Mouse (Mus musculus): ENCODE data around the gene Tldc2. TPM values are rescaled to one million over a fixed set of nuclear protein-coding genes. Genes with fewer than 3 reads are reported as not detected.

Tldc2 gene
- polyA plus RNA-seq, 1 experiment: not detected

DNA sequence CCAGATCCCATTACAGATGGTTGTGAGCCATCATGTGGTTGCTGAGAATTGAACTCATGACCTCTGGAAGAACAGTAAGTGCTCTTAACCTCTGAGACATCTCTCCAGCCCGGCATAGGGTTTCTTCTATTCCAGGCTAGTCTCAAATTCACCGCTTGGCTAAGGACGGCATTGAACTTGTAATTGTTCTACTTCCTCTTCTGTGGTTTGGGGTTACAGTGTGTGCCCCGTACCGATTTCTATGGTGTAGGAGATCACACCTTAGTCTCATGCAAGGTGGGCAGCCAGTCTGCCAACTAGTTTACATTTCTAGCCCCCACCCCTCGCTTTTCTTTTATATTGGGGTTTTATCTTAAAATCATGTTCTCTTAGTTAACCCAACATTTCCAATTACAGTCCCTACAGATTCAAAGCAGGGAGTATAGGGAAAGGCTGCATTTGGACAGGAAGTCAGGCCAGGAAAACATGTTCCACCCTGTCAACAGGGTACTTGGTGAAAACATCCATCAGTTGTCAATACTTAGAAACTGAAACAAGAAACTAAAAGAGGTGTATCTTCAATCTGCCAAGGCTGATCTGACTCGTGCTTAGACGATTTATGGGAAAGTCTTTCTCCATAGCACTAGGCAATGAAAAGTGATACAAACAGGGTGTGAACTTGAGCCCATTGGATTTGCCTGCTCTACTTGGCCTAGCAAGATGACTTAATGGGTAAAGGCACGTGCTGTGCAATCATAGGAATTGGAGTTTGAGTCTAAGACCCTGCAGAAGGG is 51.3 kb downstream of the Tldc2 start:
- 29% methylated on average over 9 of the region's 9 CpGs for WGBS
- Histone ChIP-seq H3K27ac (ENCODE audit: control insufficient read depth, insufficient read depth, low read length) (no peak overlapping the region), H3K4me1 (replicated peaks; ENCODE audit: control insufficient read depth, insufficient read depth, low read length) (peaks cover 3% of the 10 kb centered on the region; the same call in 1 of the 2 replicates), H3K27me3 (ENCODE audit: control insufficient read depth, insufficient read depth, low read length) (no peaks in the 10 kb centered on the region; the same call in 1 of the 2 replicates), H3K4me3 (ENCODE audit: control insufficient read depth, insufficient read depth, low read length) (no peak overlapping the region), H3K36me3 (ENCODE audit: control insufficient read depth, insufficient read depth, low read length) (no peaks in the 10 kb centered on the region)
- TF ChIP-seq CTCF (IDR thresholded peaks at IDR 0.05; ENCODE audit: borderline replicate concordance, control insufficient read depth, extremely low read depth, insufficient read depth, low read length, poor library complexity) (no peak), POLR2A (IDR thresholded peaks at IDR 0.05; ENCODE audit: control insufficient read depth, extremely low read depth, insufficient read depth, low read length, poor library complexity) (no peak)
- DNase-seq: no peak

DNA sequence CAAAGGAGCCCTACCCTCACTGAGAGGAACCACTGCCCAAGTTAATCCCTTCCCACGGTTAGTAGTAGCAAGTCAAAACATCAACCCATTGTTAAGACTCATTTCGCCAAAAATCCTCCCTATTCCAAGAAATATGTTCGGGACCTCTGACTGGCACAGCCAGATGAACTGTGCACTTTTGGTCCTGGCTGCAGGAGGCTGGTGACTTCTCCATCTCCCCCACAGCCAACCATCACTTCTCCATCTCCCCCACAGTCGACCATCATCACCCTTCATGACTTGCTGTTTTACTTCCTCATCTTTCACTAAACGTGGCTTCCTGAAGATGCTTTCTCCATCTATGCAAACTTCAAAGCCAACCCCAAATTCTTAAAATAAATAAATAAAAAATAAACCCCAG is 52.0 kb downstream of the Tldc2 start:
- Histone ChIP-seq H3K27ac (ENCODE audit: control insufficient read depth, insufficient read depth, low read length) (no peak overlapping the region), H3K4me3 (ENCODE audit: control insufficient read depth, insufficient read depth, low read length) (no peak overlapping the region), H3K4me1 (replicated peaks; ENCODE audit: control insufficient read depth, insufficient read depth, low read length) (peaks cover 3% of the 10 kb centered on the region; the same call in 1 of the 2 replicates), H3K27me3 (ENCODE audit: control insufficient read depth, insufficient read depth, low read length) (no peaks in the 10 kb centered on the region; the same call in 1 of the 2 replicates), H3K36me3 (ENCODE audit: control insufficient read depth, insufficient read depth, low read length) (no peaks in the 10 kb centered on the region)
- no peak for TF ChIP-seq POLR2A (IDR thresholded peaks at IDR 0.05; ENCODE audit: control insufficient read depth, extremely low read depth, insufficient read depth, low read length, poor library complexity)
- no peak for TF ChIP-seq CTCF (IDR thresholded peaks at IDR 0.05; ENCODE audit: borderline replicate concordance, control insufficient read depth, extremely low read depth, insufficient read depth, low read length, poor library complexity)
- WGBS: 20% methylated on average over 5 of the region's 5 CpGs
- DNase-seq: no peak

DNA sequence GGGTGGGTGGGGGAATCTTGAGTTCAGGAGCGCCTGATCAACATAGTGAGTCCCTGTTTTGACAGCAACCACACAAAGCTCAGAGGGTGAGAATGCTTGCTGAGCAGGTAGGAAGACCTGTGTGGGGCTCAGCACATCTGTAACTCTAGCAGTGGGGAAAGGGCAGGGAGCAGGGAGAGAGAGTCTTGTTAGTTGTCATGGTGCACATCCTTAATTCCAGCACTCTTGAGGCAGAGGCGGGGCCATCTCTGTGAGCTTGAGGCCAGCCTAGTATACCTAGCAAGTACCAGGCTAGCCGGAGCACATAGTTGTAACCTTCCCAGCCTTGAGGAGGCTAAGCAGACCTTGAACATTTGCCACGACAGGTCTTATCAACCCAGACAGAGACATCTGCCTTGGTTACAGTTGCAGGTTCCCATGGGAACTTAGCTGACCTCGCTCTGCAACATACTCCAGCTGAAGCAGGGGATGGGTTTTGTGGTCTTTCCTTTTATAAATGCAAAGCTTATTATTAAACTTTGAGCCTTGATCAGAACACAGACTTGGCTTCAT is 52.5 kb downstream of the Tldc2 start:
- WGBS: 62% methylated on average over 5 of the region's 5 CpGs
- no peak for DNase-seq
- Histone ChIP-seq H3K4me3 (ENCODE audit: control insufficient read depth, insufficient read depth, low read length) (no peak overlapping the region), H3K27ac (ENCODE audit: control insufficient read depth, insufficient read depth, low read length) (no peak overlapping the region), H3K36me3 (ENCODE audit: control insufficient read depth, insufficient read depth, low read length) (peaks cover 5% of the 10 kb centered on the region; the same call in 1 of the 2 replicates), H3K4me1 (replicated peaks; ENCODE audit: control insufficient read depth, insufficient read depth, low read length) (peaks cover 2% of the 10 kb centered on the region; the same call in 1 of the 2 replicates), H3K27me3 (ENCODE audit: control insufficient read depth, insufficient read depth, low read length) (no peaks in the 10 kb centered on the region; the same call in 1 of the 2 replicates)
- TF ChIP-seq POLR2A (IDR thresholded peaks at IDR 0.05; ENCODE audit: control insufficient read depth, extremely low read depth, insufficient read depth, low read length, poor library complexity) (no peak), CTCF (IDR thresholded peaks at IDR 0.05; ENCODE audit: borderline replicate concordance, control insufficient read depth, extremely low read depth, insufficient read depth, low read length, poor library complexity) (no peak)

DNA sequence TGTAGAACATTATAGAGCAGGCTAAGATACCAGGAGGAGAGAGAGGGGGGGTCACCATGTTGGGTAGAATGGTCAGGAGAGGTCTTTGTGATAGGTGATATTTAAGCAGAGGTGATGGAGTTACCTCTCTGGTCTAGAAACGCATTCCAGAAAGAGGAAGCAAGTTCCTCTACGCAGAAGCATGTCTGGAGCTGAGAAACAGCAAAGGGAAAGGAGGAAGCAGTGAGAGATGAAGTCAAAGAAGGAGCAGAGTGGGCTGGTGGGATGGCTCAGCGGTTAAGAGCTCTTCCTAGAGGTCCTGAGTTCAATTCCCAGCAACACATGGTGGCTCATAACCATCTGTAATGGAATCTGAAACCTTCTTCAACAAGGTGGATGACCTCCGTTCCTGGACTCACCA is 55.1 kb downstream of the Tldc2 start:
- 63% methylated on average over 4 of the region's 4 CpGs for WGBS
- TF ChIP-seq POLR2A (IDR thresholded peaks at IDR 0.05; ENCODE audit: control insufficient read depth, extremely low read depth, insufficient read depth, low read length, poor library complexity) (no peak), CTCF (IDR thresholded peaks at IDR 0.05; ENCODE audit: borderline replicate concordance, control insufficient read depth, extremely low read depth, insufficient read depth, low read length, poor library complexity) (no peak)
- H3K36me3 ChIP-seq (ENCODE audit: control insufficient read depth, insufficient read depth, low read length): peaks cover 22% of the 10 kb centered on the region
- no peak overlapping the region for H3K4me3 ChIP-seq (ENCODE audit: control insufficient read depth, insufficient read depth, low read length)
- H3K27me3 ChIP-seq (ENCODE audit: control insufficient read depth, insufficient read depth, low read length): no peaks in the 10 kb centered on the region; the same call in 1 of the 2 replicates
- no peak overlapping the region for H3K27ac ChIP-seq (ENCODE audit: control insufficient read depth, insufficient read depth, low read length)
- H3K4me1 ChIP-seq (replicated peaks; ENCODE audit: control insufficient read depth, insufficient read depth, low read length): peaks cover 2% of the 10 kb centered on the region
- no peak for DNase-seq

DNA sequence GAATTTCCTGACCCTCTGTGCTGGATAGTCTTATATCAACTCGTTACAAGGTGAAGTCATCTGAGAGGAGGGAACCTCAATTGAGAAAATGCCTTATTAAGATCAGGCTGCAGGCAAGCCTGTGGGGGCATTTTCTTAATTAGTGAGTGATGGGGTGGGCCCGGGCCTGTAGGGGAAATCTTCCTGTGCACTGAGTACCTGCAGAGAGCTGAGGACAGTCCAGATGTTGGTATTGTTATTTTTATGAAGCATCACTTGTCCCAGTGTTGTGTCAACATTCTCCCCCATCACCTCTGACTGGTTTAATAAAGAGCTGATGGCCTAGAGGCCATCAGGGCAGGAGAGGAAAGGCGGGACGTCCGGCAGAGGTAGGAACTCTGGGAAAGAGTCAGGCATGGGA is 57.3 kb downstream of the Tldc2 start:
- WGBS: 97% methylated on average over 5 of the region's 5 CpGs
- peaks cover 29% of the 10 kb centered on the region for H3K36me3 ChIP-seq (ENCODE audit: control insufficient read depth, insufficient read depth, low read length)
- H3K27me3 ChIP-seq (ENCODE audit: control insufficient read depth, insufficient read depth, low read length): no peaks in the 10 kb centered on the region
- no peak for DNase-seq
- peaks cover 2% of the 10 kb centered on the region for H3K4me1 ChIP-seq (replicated peaks; ENCODE audit: control insufficient read depth, insufficient read depth, low read length)
- H3K4me3 ChIP-seq (ENCODE audit: control insufficient read depth, insufficient read depth, low read length): no peak overlapping the region
- no peak overlapping the region for H3K27ac ChIP-seq (ENCODE audit: control insufficient read depth, insufficient read depth, low read length)
- TF ChIP-seq POLR2A (IDR thresholded peaks at IDR 0.05; ENCODE audit: control insufficient read depth, extremely low read depth, insufficient read depth, low read length, poor library complexity) (no peak), CTCF (IDR thresholded peaks at IDR 0.05; ENCODE audit: borderline replicate concordance, control insufficient read depth, extremely low read depth, insufficient read depth, low read length, poor library complexity) (no peak)

DNA sequence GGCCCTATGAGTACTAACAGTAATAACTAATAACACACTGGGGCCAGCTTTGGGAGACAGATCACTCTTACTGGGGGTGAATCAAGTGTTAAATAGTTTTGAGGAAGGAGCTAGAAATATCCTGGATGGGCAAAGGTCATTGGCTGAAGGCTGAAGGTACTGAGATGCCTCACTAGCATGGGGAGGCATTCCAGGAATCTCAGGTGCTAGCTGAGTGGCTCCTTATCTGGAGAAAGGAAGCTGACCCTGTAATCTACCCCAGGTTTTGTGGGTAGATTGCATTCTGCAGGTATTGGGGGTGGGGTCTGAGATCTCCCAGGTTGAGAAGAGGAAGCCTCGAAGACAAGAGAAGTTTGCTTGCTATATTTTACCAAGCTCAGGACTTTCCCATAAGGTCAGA is 58.3 kb downstream of the Tldc2 start:
- Histone ChIP-seq H3K27ac (ENCODE audit: control insufficient read depth, insufficient read depth, low read length) (no peak overlapping the region), H3K36me3 (ENCODE audit: control insufficient read depth, insufficient read depth, low read length) (peaks cover 39% of the 10 kb centered on the region), H3K4me3 (ENCODE audit: control insufficient read depth, insufficient read depth, low read length) (no peak overlapping the region), H3K27me3 (ENCODE audit: control insufficient read depth, insufficient read depth, low read length) (no peaks in the 10 kb centered on the region), H3K4me1 (replicated peaks; ENCODE audit: control insufficient read depth, insufficient read depth, low read length) (peaks cover 2% of the 10 kb centered on the region)
- no peak for DNase-seq
- TF ChIP-seq CTCF (IDR thresholded peaks at IDR 0.05; ENCODE audit: borderline replicate concordance, control insufficient read depth, extremely low read depth, insufficient read depth, low read length, poor library complexity): no peak
- no peak for TF ChIP-seq POLR2A (IDR thresholded peaks at IDR 0.05; ENCODE audit: control insufficient read depth, extremely low read depth, insufficient read depth, low read length, poor library complexity)
- 92% methylated on average over 1 of the region's 1 CpGs for WGBS

Other genes starting within 250 kb of the Tldc2 start
- 28.7 and 37.2 TPM in 2 replicates for gene Tgif2, start 247.0 kb upstream of the Tldc2 start, polyA plus RNA-seq (2012; rRNA removed)
- 2.3 and 2.8 TPM in 2 replicates for gene 4930518I15Rik, start 229.1 kb upstream of the Tldc2 start, polyA plus RNA-seq (2012; rRNA removed)
- gene Rab5if, start 223.9 kb upstream of the Tldc2 start, polyA plus RNA-seq (2012; rRNA removed): 113 and 160 TPM in 2 replicates
- 115 and 120 TPM in 2 replicates for gene Sla2, start 199.9 kb upstream of the Tldc2 start, polyA plus RNA-seq (2012; rRNA removed)
- gene Ndrg3, start 95.0 kb upstream of the Tldc2 start, polyA plus RNA-seq (2012; rRNA removed): 171 and 197 TPM in 2 replicates
- gene Dsn1, start 79.9 kb upstream of the Tldc2 start, polyA plus RNA-seq (2012; rRNA removed): 11.9 and 12.3 TPM in 2 replicates
- 5.2 and 5.3 TPM in 2 replicates for gene Soga1, start 7.8 kb upstream of the Tldc2 start, polyA plus RNA-seq (2012; rRNA removed)
- 49.9 and 57.1 TPM in 2 replicates for gene Samhd1, start 48.2 kb downstream of the Tldc2 start, polyA plus RNA-seq (2012; rRNA removed)
- gene Rbl1, start 117.5 kb downstream of the Tldc2 start, polyA plus RNA-seq (2012; rRNA removed): 20.9 and 25.1 TPM in 2 replicates
- gene Rpn2, start 192.0 kb downstream of the Tldc2 start, polyA plus RNA-seq (2012; rRNA removed): 177 and 187 TPM in 2 replicates
- 1.0 and 1.1 TPM in 2 replicates for gene Mroh8, start 192.5 kb downstream of the Tldc2 start, polyA plus RNA-seq (2012; rRNA removed)